Mouse (Mus musculus) midbrain, embryonic 11.5 days (tissue): Measurements from ENCODE around the gene Cd63. TPM values are rescaled to one million over a fixed set of nuclear protein-coding genes. Genes with fewer than 3 reads are reported as not detected.

Experiments used
- ATAC-seq: fragments of 200-750 bp; cut with Nextera tagmentation; 2 replicates; pipeline ENCODE4 v1.8.0; 2017; ENCODE audit warnings: moderate TSS enrichment, moderate library complexity; ENCODE audit not compliant: low FRiP score
- DNase-seq: peaks from one replicate; pipeline ENCODE4 v3.0.0; 2015; ENCODE audit warnings: low spot score; ENCODE audit errors: missing footprints
- H3K27ac ChIP-seq: fragments of 300-500 bp; sonication (generic); 2 replicates; pipeline ENCODE4 v1.5.1; 2014; ENCODE audit warnings: low read depth, low read length
- H3K27me3 ChIP-seq: fragments of 300-500 bp; sonication (generic); 2 replicates; pipeline ENCODE4 v1.6.1; 2014; ENCODE audit warnings: mild to moderate bottlenecking, low read length, moderate library complexity, mixed read lengths; ENCODE audit not compliant: control insufficient read depth, insufficient read depth
- H3K36me3 ChIP-seq: fragments of 300-500 bp; sonication (generic); 2 replicates; pipeline ENCODE4 v1.6.1; 2014; ENCODE audit warnings: mild to moderate bottlenecking, low read length, moderate library complexity, mixed read lengths; ENCODE audit not compliant: control insufficient read depth, insufficient read depth
- H3K4me1 ChIP-seq: fragments of 300-500 bp; sonication (generic); 2 replicates; pipeline ENCODE4 v1.6.1; 2014; ENCODE audit warnings: low read length; ENCODE audit not compliant: control insufficient read depth, insufficient read depth
- H3K4me2 ChIP-seq: fragments of 300-500 bp; sonication (generic); 2 replicates; pipeline ENCODE4 v1.6.1; 2014; ENCODE audit warnings: mild to moderate bottlenecking, moderate library complexity
- H3K4me3 ChIP-seq: fragments of 300-500 bp; sonication (generic); 2 replicates; pipeline ENCODE4 v1.5.1; 2014; ENCODE audit warnings: low read depth, low read length
- H3K9ac ChIP-seq: fragments of 300-500 bp; sonication (generic); 2 replicates; pipeline ENCODE4 v1.6.1; 2014; ENCODE audit warnings: low read length
- H3K9me3 ChIP-seq: fragments of 300-500 bp; sonication (generic); 2 replicates; pipeline ENCODE4 v1.6.1; 2016; ENCODE audit warnings: low read length; ENCODE audit not compliant: control insufficient read depth
- WGBS: fragments of 180-500 bp; shearing (Covaris S2); extraction: QIAGEN DNeasy Blood & Tissue Kit; methylation state at CpG from one replicate; pipeline ENCODE4 v1.1.7; 2014; 5-methylcytosine and 5-hydroxymethylcytosine counted together
- polyA plus RNA-seq: library from polyadenylated mRNA; unstranded; fragments of >200 nt; fragmentation: Nextera tagmentation; extraction: Ambion mirVana; gene quantifications from 2 replicates; pipeline ENCODE4 v1.2.1, GENCODE M21; 2014

Cd63 gene
- polyA plus RNA-seq, 1 experiment from 2014 or later, result 168 TPM

DNA sequence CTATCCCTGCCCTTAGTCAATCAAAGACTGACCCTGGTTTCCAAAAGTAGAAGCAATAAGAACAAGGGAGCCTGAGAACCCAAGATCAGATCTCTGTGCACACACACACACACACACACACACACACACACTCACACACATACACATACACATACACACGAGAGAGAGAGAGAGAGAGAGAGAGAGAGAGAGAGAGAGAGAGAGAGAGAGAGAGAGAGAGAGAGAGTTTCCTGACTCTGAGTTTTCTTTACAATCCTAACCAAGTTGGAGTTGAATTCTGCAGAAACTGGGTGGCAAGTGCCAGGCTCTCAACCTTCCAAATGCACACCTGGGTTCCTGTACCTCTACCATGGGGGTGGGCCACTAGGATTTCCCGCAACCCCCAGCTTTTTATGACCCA, 10.9 kb upstream of the Cd63 start:
- peak overlapping the region; percentile 92 for H3K27ac ChIP-seq
- no peaks in the 10 kb centered on the region for H3K27me3 ChIP-seq
- H3K4me3 ChIP-seq, result peak overlapping the region; percentile 77
- no peak for ATAC-seq
- H3K9ac ChIP-seq, result peak overlapping the region; percentile 87
- H3K9me3 ChIP-seq, result no peaks in the 10 kb centered on the region
- DNase-seq, result peak; percentile 81
- H3K4me2 ChIP-seq, result peak overlapping the region; percentile 65
- peaks cover 6% of the 10 kb centered on the region for H3K36me3 ChIP-seq
- H3K4me1 ChIP-seq, result peaks cover 28% of the 10 kb centered on the region
- WGBS, result 0% methylated on average over 2 of the region's 2 CpGs

DNA sequence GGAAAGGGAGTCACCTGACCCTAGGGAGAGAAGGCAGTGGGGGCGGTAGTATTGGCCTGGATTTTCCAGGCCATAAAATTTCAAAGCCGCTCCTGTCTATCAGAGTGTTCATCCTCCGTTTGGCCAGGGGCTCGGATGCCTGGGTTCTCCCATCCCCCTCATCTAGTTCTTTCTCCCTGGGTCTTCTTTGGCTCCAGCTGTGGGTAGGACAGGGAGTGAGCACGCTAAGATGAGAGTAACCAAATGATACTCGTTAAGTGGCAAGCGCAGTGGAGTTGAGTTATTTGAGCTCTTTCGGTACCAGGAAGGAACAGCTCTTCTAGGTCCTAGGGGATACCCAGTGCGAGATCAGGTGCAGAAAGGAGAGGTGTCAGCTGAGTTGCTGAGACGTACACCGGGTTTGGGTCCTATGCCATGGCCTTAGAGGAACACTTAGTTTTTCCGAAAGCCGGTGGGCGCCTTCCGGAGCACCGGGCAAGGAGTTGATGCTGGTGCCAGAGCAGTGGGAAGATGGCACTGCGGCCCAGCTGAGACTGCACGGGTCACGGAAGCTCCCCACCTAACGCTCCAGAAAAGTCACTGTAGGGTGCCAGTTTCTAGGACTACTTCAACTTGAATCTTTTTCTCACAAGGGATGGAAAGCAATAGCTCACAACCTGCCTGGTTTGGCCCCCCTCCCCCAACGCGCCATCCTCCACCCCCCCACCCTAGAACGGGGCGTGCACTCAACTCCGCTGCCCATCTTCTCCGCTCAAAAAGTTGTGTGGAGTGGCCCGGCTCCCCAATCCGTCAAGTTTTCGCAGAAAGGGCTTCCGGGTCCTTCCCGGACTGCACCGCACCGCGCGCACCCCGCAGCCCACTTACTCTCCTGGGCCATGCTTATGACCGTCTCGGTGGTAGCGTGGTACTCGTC, 10.2 kb upstream of the Cd63 start:
- H3K27ac ChIP-seq, result peak overlapping the region; percentile 92
- peak overlapping the region; percentile 65 for H3K4me2 ChIP-seq
- peak overlapping the region; percentile 87 for H3K9ac ChIP-seq
- peaks cover 28% of the 10 kb centered on the region for H3K4me1 ChIP-seq
- H3K9me3 ChIP-seq, result no peaks in the 10 kb centered on the region
- DNase-seq, result peak; percentile 90
- under 1% methylated on average over 39 of the region's 40 CpGs for WGBS
- peaks cover 4% of the 10 kb centered on the region for H3K36me3 ChIP-seq
- ATAC-seq, result no peak
- H3K27me3 ChIP-seq, result no peaks in the 10 kb centered on the region
- H3K4me3 ChIP-seq, result peak overlapping the region; percentile 77

DNA sequence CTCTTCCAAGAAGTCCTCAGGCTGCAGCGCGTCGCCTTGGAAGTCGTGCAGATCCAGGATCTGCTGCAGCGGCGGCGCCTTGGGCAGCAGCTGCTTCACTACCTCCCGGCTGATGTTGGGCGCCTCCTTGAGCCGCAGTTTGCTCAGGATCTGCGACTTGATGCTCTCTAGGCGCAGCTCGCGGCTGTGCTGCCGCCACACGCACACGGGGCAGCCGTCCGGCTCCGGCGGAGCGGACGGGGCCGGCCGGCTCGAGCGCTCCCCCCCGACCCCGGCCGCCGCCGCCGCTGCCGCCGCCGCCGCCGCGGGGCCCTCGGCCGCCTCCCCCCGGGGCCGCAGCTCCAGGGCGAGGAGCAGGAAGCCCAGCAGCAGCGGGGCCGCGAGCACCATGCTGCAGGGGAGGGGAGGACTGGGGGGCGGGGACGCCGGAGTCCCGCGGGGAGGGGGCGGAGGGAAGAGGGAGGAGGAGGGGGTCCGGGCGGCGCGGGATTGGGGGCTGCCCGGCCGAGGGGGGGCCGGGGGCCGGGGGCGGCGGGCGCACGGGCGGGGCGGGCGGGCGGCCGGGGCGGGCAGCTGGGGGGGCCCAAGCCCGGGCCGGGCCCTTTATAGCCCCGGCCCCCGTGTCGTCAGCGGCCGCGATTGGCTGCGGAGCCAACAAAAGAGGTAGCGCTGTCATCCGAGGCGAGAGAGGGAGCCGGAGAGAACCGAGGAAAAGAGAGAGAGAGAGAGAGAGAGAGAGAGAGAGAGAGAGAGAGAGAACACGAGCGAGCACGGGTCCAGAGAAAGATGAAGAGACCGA, 9.3 kb upstream of the Cd63 start, which contains the start of gene Gdf11:
TSS of gene Gdf11 (minus strand) at position 423 of the 799 bp plus-strand sequence.
- peak; percentile 97 for DNase-seq
- Histone ChIP-seq H3K4me1 (peaks cover 28% of the 10 kb centered on the region), H3K27me3 (peaks cover 6% of the 10 kb centered on the region; the same call in 1 of the 2 replicates), H3K4me3 (peak within 1 kb of the TSS; percentile 77), H3K4me2 (peak within 1 kb of the TSS; percentile 65), H3K36me3 (0 out of 2 replicates have a peak, but pooled peaks cover 4% of the 10 kb centered on the region), H3K9me3 (no peaks in the 10 kb centered on the region), H3K9ac (peak within 1 kb of the TSS; percentile 87), H3K27ac (peak within 1 kb of the TSS; percentile 92)
- ATAC-seq, result peak; percentile 88
- under 1% methylated on average over 69 of the region's 89 CpGs for WGBS

DNA sequence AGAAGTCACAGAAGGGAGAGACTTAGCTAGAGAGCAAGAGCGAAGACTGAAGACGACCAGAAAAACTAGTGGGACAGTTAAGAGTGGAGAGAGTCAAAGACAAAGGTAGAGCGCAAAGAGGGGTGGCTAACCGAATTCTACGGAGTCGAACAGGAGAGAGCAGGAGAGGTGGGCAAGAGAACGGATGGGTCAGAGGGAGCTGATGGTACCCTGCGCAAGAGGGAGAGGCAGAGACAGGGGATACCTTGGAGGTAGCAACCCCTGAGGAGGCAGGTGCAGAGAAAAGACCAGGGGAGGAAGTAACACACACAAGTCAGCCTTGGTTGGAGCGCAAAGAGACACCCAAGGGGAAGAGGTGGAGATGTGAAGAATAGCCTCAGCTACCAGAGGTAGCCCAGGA, 8.5 kb upstream of the Cd63 start:
- 1% methylated on average over 9 of the region's 9 CpGs for WGBS
- Histone ChIP-seq H3K36me3 (0 out of 2 replicates have a peak, but pooled peaks cover 4% of the 10 kb centered on the region), H3K9me3 (no peaks in the 10 kb centered on the region), H3K27me3 (peaks cover 11% of the 10 kb centered on the region; the same call in 1 of the 2 replicates), H3K4me1 (peaks cover 27% of the 10 kb centered on the region), H3K4me3 (peak overlapping the region; percentile 77), H3K9ac (peak overlapping the region; percentile 87), H3K27ac (peak overlapping the region; percentile 92), H3K4me2 (peak overlapping the region; percentile 65)
- no peak for DNase-seq
- peak; percentile 6; the same call in 1 of the 2 replicates for ATAC-seq

DNA sequence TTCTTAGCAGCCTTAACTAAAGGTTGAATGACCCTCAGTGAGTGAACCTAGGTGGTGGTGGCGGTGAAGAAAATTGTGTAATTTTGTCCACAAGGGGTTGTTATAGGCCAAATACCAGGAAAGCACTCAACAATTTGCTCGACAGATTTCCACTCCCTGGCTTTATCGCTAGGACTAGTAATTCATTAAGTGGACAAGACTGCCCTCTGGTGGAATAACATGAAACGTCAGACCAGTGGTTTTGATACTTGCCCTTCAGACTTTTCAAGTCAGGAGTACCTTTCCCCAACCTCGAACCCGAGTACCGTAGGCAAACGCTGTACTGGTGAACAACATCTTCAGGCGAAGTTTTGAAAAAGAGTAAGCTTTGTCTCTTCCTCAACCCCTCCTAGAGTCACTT, 5.4 kb upstream of the Cd63 start:
- under 1% methylated on average over 9 of the region's 9 CpGs for WGBS
- Histone ChIP-seq H3K4me2 (no peak overlapping the region), H3K4me1 (peaks cover 3% of the 10 kb centered on the region; the same call in 1 of the 2 replicates), H3K9ac (no peak overlapping the region), H3K4me3 (no peak overlapping the region), H3K27me3 (peaks cover 11% of the 10 kb centered on the region; the same call in 1 of the 2 replicates), H3K9me3 (no peaks in the 10 kb centered on the region), H3K36me3 (no peaks in the 10 kb centered on the region), H3K27ac (no peak overlapping the region)
- no peak for ATAC-seq
- DNase-seq, result peak; percentile 99

DNA sequence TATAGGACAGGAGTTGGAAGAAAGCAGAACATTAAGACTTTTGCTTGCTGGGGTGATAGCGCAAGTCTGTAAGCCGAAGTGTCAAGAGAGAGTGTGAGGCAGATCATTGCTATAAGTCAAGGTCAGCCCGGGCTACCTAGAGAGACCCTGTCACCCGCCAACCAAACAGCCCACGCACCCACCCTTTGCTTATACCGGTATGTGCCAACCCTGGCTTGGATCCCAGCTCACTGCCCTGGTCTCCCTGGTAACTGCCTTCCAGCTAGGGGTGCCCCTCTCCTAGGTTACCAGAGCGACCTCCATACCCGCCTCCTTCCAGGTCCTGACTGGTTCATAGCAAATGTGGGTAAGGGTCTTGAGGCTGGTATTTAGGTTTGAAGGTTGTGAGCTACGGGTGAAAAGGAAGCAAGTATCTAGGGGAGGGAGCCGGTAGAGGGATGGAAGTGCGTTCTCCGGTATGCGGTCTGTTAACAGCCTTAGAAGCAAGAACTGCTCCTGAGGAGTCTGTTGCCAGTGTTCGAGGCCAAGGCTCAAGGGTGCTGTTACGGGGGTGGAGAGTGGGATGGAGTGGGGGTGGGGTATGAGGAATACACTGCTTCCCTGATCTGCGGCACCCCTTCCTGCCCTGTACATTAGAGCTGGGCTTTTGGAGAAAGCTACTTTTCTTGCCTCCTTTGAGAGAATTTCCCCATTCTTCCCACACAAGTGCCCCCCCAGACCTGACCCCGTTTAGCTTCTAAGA, 4.7 kb upstream of the Cd63 start:
- H3K9ac ChIP-seq, result no peak overlapping the region
- H3K27ac ChIP-seq, result no peak overlapping the region
- no peak for ATAC-seq
- no peak for DNase-seq
- no peak overlapping the region for H3K4me3 ChIP-seq
- peaks cover 3% of the 10 kb centered on the region; the same call in 1 of the 2 replicates for H3K4me1 ChIP-seq
- H3K4me2 ChIP-seq, result no peak overlapping the region
- H3K36me3 ChIP-seq, result no peaks in the 10 kb centered on the region
- H3K9me3 ChIP-seq, result no peaks in the 10 kb centered on the region
- peaks cover 11% of the 10 kb centered on the region; the same call in 1 of the 2 replicates for H3K27me3 ChIP-seq
- WGBS, result under 1% methylated on average over 17 of the region's 17 CpGs

DNA sequence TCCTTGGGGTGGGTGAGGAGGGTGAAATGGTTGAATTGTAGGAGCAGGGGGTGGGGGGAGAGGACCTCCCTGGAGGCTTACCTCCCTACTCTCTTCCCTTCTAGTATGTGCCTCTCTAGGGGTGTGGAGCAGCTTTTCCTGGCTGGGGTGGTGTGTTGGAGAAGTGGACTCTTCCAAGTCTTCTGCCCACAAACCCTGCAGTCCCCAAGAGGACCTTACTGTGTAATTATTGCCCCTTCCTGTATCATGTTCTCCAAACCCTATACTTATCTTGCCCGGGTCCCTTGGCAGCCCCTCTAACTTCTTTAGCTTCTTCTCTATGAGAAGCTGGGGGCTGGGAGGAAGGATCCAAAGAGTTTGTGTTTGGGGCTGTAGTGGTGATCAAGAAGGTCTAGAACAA, 4.0 kb upstream of the Cd63 start:
- no peaks in the 10 kb centered on the region for H3K9me3 ChIP-seq
- 73% methylated on average over 1 of the region's 1 CpGs for WGBS

DNA sequence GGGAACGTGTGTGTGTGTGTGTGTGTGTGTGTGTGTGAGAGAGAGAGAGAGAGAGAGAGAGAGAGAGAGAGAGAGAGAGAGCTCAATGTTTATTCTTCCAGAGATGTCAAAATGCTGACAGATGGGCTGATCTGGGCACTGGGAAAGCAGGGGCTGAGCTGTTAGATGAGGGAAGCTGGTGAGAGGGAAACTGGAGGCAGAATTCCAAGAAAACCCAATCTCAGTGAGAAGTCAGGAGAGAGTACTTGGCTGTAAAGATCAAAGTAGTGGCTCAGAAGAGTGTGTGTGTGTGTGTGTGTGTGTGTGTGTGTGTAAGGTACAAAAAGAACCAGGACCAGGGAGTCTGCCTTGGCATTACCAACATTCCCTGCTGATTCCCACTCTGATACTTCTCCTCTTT, 3.3 kb upstream of the Cd63 start:
- ATAC-seq, result no peak
- no peak overlapping the region for H3K9ac ChIP-seq
- WGBS, result 37% methylated on average over 1 of the region's 1 CpGs
- peaks cover 1% of the 10 kb centered on the region; the same call in 1 of the 2 replicates for H3K4me1 ChIP-seq
- no peaks in the 10 kb centered on the region for H3K36me3 ChIP-seq
- H3K27ac ChIP-seq, result no peak overlapping the region
- DNase-seq, result no peak
- H3K9me3 ChIP-seq, result no peaks in the 10 kb centered on the region
- no peak overlapping the region for H3K4me3 ChIP-seq
- no peak overlapping the region for H3K4me2 ChIP-seq
- H3K27me3 ChIP-seq, result peaks cover 11% of the 10 kb centered on the region; the same call in 1 of the 2 replicates

More for the DNA sequence above, 4.0 kb upstream of the Cd63 start:
- H3K4me2 ChIP-seq, result no peak overlapping the region
- no peak overlapping the region for H3K9ac ChIP-seq
- no peak overlapping the region for H3K27ac ChIP-seq
- no peak for DNase-seq
- no peak overlapping the region for H3K4me3 ChIP-seq
- peaks cover 3% of the 10 kb centered on the region; the same call in 1 of the 2 replicates for H3K4me1 ChIP-seq
- no peak for ATAC-seq
- H3K27me3 ChIP-seq, result peaks cover 11% of the 10 kb centered on the region; the same call in 1 of the 2 replicates
- H3K36me3 ChIP-seq, result no peaks in the 10 kb centered on the region
